Mouse (Mus musculus) 416B (cell line): Measurements from ENCODE around the gene Prr7.
A peak's percentile ranks its signal among the peaks of the same experiment; 100 is the strongest.

Experiments
- DNase-seq: peaks from one replicate; pipeline ENCODE4 v3.0.0; 2011; ENCODE audit warnings: low read depth

Gene Prr7

GRCm38 (mm10) chr13:55510332-55510667 is 46.2 kb downstream of the Prr7 start:
- DNase-seq: peak; percentile 90

- peak; percentile 91 for DNase-seq
Observed at GRCm38 (mm10) chr13:55510668-55511491, 46.8 kb downstream of the Prr7 start.

- no peak for DNase-seq
Observed at GRCm38 (mm10) chr13:55511492-55511861, 47.4 kb downstream of the Prr7 start.

GRCm38 (mm10) chr13:55512379-55513031 is 48.4 kb downstream of the Prr7 start:
- peak; percentile 76 for DNase-seq

- DNase-seq: peak; percentile 97
Observed at GRCm38 (mm10) chr13:55513111-55513748, 49.2 kb downstream of the Prr7 start, which contains the start of gene Pdlim7. Gene Pdlim7, minus strand, starts transcription at chr13:55513676.

- DNase-seq: no peak
Observed at GRCm38 (mm10) chr13:55513828-55514227, 49.8 kb downstream of the Prr7 start.

- DNase-seq: peak; percentile 87
Observed at GRCm38 (mm10) chr13:55516955-55517354, 52.9 kb downstream of the Prr7 start.

- DNase-seq: no peak
Observed at GRCm38 (mm10) chr13:55519606-55520005, 55.5 kb downstream of the Prr7 start.

GRCm38 (mm10) chr13:55522730-55523129 is 58.7 kb downstream of the Prr7 start:
- DNase-seq: no peak
